Mouse (Mus musculus) kidney, embryonic 14.5 days (tissue): ENCODE data around the gene Zdhhc14. TPM values are rescaled to one million over a fixed set of nuclear protein-coding genes. Genes with fewer than 3 reads are reported as not detected.

Source experiments
- ATAC-seq: fragments of 200-750 bp; cut with Nextera tagmentation; 2 replicates; pipeline ENCODE4 v1.8.0; 2017; ENCODE audit warnings: moderate number of reproducible peaks, mild to moderate bottlenecking, moderate TSS enrichment, moderate library complexity; ENCODE audit not compliant: low FRiP score, low TSS enrichment
- H3K27ac ChIP-seq: fragments of 300-500 bp; sonication (generic); 2 replicates; pipeline ENCODE4 v1.5.1; 2014; ENCODE audit warnings: low read depth, mild to moderate bottlenecking, low read length, moderate library complexity, mixed read lengths
- H3K27me3 ChIP-seq: fragments of 300-500 bp; sonication (generic); 2 replicates; pipeline ENCODE4 v1.6.1; 2014; ENCODE audit warnings: mild to moderate bottlenecking, low read length; ENCODE audit not compliant: control insufficient read depth, insufficient read depth
- H3K36me3 ChIP-seq: fragments of 300-500 bp; sonication (generic); 2 replicates; pipeline ENCODE4 v1.6.1; 2014; ENCODE audit warnings: low read length, mixed read lengths; ENCODE audit not compliant: control insufficient read depth, insufficient read depth
- H3K4me1 ChIP-seq: fragments of 300-500 bp; sonication (generic); 2 replicates; pipeline ENCODE4 v1.6.1; 2014; ENCODE audit warnings: low read length, mixed read lengths; ENCODE audit not compliant: control insufficient read depth, insufficient read depth
- H3K4me2 ChIP-seq: fragments of 300-500 bp; sonication (generic); replicated peaks from 2 replicates; pipeline ENCODE4 v1.6.1; 2014; ENCODE audit warnings: low read depth, mild to moderate bottlenecking, low read length
- H3K4me3 ChIP-seq: fragments of 300-500 bp; sonication (generic); 2 replicates; pipeline ENCODE4 v1.5.1; 2014; ENCODE audit warnings: mild to moderate bottlenecking, low read length
- H3K9ac ChIP-seq: fragments of 300-500 bp; sonication (generic); 2 replicates; pipeline ENCODE4 v1.6.1; 2014; ENCODE audit warnings: low read depth, mild to moderate bottlenecking, low read length, moderate library complexity
- H3K9me3 ChIP-seq: fragments of 300-500 bp; sonication (generic); 2 replicates; pipeline ENCODE4 v1.6.1; 2016; ENCODE audit warnings: low read length; ENCODE audit not compliant: control insufficient read depth
- WGBS: fragments of 180-500 bp; shearing (Covaris S2); extraction: QIAGEN DNeasy Blood & Tissue Kit; methylation state at CpG from one replicate; pipeline ENCODE4 v1.1.7; 2014; 5-methylcytosine and 5-hydroxymethylcytosine counted together
- polyA plus RNA-seq: library from polyadenylated mRNA; unstranded; fragments of >200 nt; fragmentation: Nextera tagmentation; extraction: Ambion mirVana; gene quantifications from 2 replicates; pipeline ENCODE4 v1.2.1, GENCODE M21; 2014

Gene Zdhhc14
- polyA plus RNA-seq, 1 experiment from 2014 or later: 2.7 TPM

DNA sequence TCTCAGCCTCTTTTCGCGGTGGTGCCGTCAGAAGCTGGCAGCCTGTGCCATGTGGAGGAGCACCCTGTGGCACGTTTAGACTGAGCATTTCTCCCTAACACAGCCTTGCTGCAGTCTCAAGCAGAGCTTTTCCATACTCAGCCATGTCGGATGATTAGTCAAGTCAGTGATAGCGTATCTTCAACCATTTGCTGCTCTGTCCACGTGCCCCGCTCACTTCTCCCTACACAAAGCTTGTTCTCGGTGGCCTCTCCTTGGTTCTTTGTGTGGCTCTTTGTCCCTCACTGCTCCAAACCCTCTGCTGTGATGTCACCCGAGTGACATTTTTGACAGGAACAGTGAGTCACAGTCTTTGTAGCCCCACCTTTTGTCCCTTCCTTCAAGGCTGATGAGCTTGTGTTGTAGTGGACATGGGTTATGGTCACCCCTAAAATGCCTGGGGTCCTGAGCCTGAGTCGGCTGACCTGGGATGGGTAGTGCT, 44.8 kb downstream of the Zdhhc14 start:
- H3K4me3 ChIP-seq: no peak overlapping the region
- WGBS: 51% methylated on average over 11 of the region's 11 CpGs
- peak; percentile 32; the same call in 1 of the 2 replicates for ATAC-seq

GRCm38 (mm10) chr17:5542177-5542576, 49.8 kb downstream of the Zdhhc14 start:
- H3K4me2 ChIP-seq: no peak overlapping the region
- no peak for ATAC-seq
- H3K27me3 ChIP-seq: no peaks in the 10 kb centered on the region; the same call in 1 of the 2 replicates
- H3K9me3 ChIP-seq: no peaks in the 10 kb centered on the region
- no peak overlapping the region for H3K27ac ChIP-seq
- no peak overlapping the region for H3K9ac ChIP-seq
- 0 out of 2 replicates have a peak, but pooled peaks cover 5% of the 10 kb centered on the region for H3K4me1 ChIP-seq
- no peaks in the 10 kb centered on the region for H3K36me3 ChIP-seq
- no peak overlapping the region for H3K4me3 ChIP-seq
- 85% methylated on average over 2 of the region's 2 CpGs for WGBS

More for the DNA sequence above, 44.8 kb downstream of the Zdhhc14 start:
- no peaks in the 10 kb centered on the region for H3K36me3 ChIP-seq
- 0 out of 2 replicates have a peak, but pooled peaks cover 5% of the 10 kb centered on the region for H3K4me1 ChIP-seq
- H3K9ac ChIP-seq: no peak overlapping the region
- no peak overlapping the region for H3K27ac ChIP-seq
- H3K27me3 ChIP-seq: no peaks in the 10 kb centered on the region; the same call in 1 of the 2 replicates
- no peak overlapping the region for H3K4me2 ChIP-seq
- no peaks in the 10 kb centered on the region for H3K9me3 ChIP-seq

DNA sequence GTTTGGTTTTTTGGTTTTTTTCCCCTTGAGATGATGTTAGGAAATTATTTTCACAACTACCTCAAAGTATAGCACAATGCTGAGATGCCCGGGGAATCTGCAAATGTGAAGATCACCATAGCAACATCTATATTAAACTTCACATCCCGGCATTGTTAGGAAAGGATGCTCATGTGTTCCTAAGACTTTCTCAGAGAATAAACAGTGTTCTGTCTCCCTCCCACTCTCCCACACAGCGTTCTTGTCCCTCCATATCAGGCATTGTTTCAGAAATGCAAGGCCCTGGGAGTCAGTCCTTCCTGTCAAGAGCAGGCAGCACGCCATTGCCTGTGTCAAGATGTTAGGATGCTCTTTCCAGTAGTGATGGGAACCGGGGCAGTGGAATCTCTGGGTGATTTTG, 51.7 kb downstream of the Zdhhc14 start:
- Histone ChIP-seq H3K9me3 (no peaks in the 10 kb centered on the region), H3K4me1 (no peaks in the 10 kb centered on the region), H3K27ac (no peak overlapping the region), H3K4me2 (no peak overlapping the region), H3K27me3 (no peaks in the 10 kb centered on the region; the same call in 1 of the 2 replicates), H3K36me3 (no peaks in the 10 kb centered on the region), H3K9ac (no peak overlapping the region), H3K4me3 (no peak overlapping the region)
- no peak for ATAC-seq
- 73% methylated on average over 5 of the region's 5 CpGs for WGBS

DNA sequence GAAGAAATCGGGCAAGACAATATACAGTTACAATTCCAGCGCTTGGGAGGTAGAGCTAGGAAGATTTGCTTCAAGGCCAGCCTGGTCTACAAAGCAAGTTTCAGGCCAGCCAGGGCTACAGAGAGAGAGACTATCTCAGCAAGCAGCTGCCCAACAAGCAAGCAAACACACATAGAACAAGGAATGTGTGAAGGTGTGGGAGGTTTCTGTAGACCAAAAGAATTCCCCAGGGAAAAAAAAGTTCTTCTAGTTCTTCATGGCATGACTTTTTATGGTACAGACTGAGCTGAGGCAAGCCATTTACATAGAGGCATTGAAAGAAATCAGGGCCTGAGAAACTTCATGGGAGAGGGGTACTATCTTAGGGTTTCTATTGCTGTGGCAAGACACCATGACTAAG, 52.7 kb downstream of the Zdhhc14 start:
- Histone ChIP-seq H3K27me3 (no peaks in the 10 kb centered on the region; the same call in 1 of the 2 replicates), H3K4me2 (no peak overlapping the region)
- 99% methylated on average over 2 of the region's 2 CpGs for WGBS

DNA sequence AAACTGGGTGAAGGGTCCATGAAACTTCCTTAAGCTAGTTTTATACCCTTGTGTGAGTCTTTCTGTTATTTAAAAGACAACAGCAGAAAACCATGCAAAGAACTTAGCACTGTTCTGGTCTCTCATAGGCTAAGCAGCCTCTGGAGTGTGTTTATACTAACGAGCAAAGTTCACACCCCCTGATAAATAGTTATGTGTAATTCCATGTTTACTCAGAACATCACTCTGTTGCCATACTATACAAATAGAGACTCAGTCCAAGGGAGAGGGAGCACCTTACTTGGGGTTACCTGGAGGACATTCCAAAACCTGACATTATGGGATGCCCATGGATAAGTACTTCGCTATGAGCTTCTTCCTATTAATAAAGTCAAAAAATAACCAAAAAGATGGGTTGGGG, 56.2 kb downstream of the Zdhhc14 start:
- 91% methylated on average over 2 of the region's 2 CpGs for WGBS

More for the DNA sequence above, 52.7 kb downstream of the Zdhhc14 start:
- no peak for ATAC-seq
- Histone ChIP-seq H3K36me3 (no peaks in the 10 kb centered on the region), H3K9ac (no peak overlapping the region), H3K4me1 (no peaks in the 10 kb centered on the region), H3K4me3 (no peak overlapping the region), H3K9me3 (no peaks in the 10 kb centered on the region), H3K27ac (no peak overlapping the region)

DNA sequence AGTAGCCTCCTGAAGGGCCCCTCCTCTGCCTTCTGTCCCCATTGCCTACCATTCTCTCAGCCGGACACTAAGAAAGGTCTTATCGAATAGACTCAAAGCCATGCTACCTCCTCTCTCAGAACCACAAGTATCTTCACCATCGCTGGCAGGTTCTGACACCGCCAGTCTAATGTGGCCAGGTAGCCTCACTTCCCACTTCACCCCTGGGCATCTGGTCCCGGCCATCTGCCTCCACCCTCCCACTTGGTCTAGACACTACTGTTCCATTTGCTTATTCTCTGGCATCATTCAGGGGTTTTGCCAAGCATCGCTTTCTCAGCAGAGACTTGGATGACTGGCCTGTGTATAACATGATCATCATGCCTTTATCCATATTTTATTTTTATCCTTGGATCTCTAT, 57.1 kb downstream of the Zdhhc14 start:
- H3K9me3 ChIP-seq: no peaks in the 10 kb centered on the region
- H3K27me3 ChIP-seq: no peaks in the 10 kb centered on the region; the same call in 1 of the 2 replicates
- 92% methylated on average over 6 of the region's 6 CpGs for WGBS
- ATAC-seq: no peak
- no peak overlapping the region for H3K9ac ChIP-seq
- H3K4me1 ChIP-seq: peaks cover 6% of the 10 kb centered on the region; the same call in 1 of the 2 replicates
- H3K36me3 ChIP-seq: no peaks in the 10 kb centered on the region
- H3K4me2 ChIP-seq: no peak overlapping the region
- no peak overlapping the region for H3K4me3 ChIP-seq
- H3K27ac ChIP-seq: no peak overlapping the region

More for the DNA sequence above, 56.2 kb downstream of the Zdhhc14 start:
- H3K4me2 ChIP-seq: no peak overlapping the region
- H3K9ac ChIP-seq: no peak overlapping the region
- no peak for ATAC-seq
- no peaks in the 10 kb centered on the region; the same call in 1 of the 2 replicates for H3K27me3 ChIP-seq
- no peak overlapping the region for H3K27ac ChIP-seq
- H3K36me3 ChIP-seq: no peaks in the 10 kb centered on the region
- no peaks in the 10 kb centered on the region for H3K9me3 ChIP-seq
- H3K4me3 ChIP-seq: no peak overlapping the region
- H3K4me1 ChIP-seq: peaks cover 6% of the 10 kb centered on the region; the same call in 1 of the 2 replicates

DNA sequence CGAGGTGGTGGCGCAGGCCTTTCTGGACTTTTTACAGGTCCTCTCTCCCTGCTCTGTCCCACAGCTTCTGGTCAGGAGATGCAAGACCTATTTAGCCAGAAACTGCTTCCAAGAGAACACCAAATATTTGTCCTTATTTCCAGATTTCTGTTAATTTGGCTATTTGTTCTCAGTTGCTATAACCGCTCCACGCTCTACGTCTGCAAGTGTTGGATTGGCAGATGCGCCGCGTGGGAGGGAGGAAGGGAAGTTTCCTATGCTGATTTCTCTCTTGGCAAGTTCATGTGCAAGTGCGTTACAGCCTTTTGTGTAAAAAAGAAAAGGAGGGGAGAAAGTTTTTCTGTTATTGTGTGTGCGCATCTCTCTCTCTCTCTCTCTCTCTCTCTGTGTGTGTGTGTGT, 58.1 kb downstream of the Zdhhc14 start:
- no peak overlapping the region for H3K9ac ChIP-seq
- H3K4me1 ChIP-seq: peaks cover 6% of the 10 kb centered on the region; the same call in 1 of the 2 replicates
- no peaks in the 10 kb centered on the region for H3K36me3 ChIP-seq
- H3K4me2 ChIP-seq: no peak overlapping the region
- H3K4me3 ChIP-seq: no peak overlapping the region
- no peaks in the 10 kb centered on the region; the same call in 1 of the 2 replicates for H3K27me3 ChIP-seq
- no peaks in the 10 kb centered on the region for H3K9me3 ChIP-seq
- ATAC-seq: no peak
- H3K27ac ChIP-seq: no peak overlapping the region
- WGBS: 83% methylated on average over 10 of the region's 10 CpGs

DNA sequence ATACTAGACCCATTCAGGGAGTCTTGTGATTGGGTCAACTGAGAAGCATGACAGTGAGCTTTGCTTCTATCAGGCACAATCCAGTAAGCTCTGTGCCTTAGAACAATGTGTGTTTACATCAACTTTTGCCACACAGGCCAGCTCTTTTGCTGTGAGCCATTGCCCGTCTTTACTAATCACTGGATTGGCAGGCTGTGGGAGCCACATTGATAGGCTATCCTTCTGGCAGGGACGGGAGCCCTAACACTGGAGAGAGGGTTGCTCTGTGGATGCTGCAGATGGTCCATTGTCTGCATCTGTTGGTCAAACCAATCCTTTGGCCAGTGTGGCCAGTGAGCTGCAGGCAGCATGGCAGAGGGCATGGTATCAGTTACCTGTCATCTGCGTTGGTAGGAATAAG, 58.8 kb downstream of the Zdhhc14 start:
- H3K9ac ChIP-seq: no peak overlapping the region
- no peak overlapping the region for H3K4me3 ChIP-seq
- ATAC-seq: no peak
- H3K27ac ChIP-seq: no peak overlapping the region
- 89% methylated on average over 3 of the region's 3 CpGs for WGBS
- H3K4me1 ChIP-seq: peaks cover 6% of the 10 kb centered on the region; the same call in 1 of the 2 replicates
- no peaks in the 10 kb centered on the region for H3K36me3 ChIP-seq
- no peaks in the 10 kb centered on the region; the same call in 1 of the 2 replicates for H3K27me3 ChIP-seq
- H3K4me2 ChIP-seq: no peak overlapping the region
- no peaks in the 10 kb centered on the region for H3K9me3 ChIP-seq

GRCm38 (mm10) chr17:5552036-5552760, 59.8 kb downstream of the Zdhhc14 start:
- Histone ChIP-seq H3K4me1 (peaks cover 6% of the 10 kb centered on the region; the same call in 1 of the 2 replicates), H3K9ac (no peak overlapping the region), H3K27ac (no peak overlapping the region), H3K27me3 (no peaks in the 10 kb centered on the region; the same call in 1 of the 2 replicates), H3K4me2 (no peak overlapping the region), H3K9me3 (no peaks in the 10 kb centered on the region), H3K36me3 (no peaks in the 10 kb centered on the region), H3K4me3 (no peak overlapping the region)
- ATAC-seq: no peak
- 47% methylated on average over 14 of the region's 14 CpGs for WGBS
